Mouse (Mus musculus): ENCODE data around the gene Uqcrfs1.

Gene Uqcrfs1

DNA sequence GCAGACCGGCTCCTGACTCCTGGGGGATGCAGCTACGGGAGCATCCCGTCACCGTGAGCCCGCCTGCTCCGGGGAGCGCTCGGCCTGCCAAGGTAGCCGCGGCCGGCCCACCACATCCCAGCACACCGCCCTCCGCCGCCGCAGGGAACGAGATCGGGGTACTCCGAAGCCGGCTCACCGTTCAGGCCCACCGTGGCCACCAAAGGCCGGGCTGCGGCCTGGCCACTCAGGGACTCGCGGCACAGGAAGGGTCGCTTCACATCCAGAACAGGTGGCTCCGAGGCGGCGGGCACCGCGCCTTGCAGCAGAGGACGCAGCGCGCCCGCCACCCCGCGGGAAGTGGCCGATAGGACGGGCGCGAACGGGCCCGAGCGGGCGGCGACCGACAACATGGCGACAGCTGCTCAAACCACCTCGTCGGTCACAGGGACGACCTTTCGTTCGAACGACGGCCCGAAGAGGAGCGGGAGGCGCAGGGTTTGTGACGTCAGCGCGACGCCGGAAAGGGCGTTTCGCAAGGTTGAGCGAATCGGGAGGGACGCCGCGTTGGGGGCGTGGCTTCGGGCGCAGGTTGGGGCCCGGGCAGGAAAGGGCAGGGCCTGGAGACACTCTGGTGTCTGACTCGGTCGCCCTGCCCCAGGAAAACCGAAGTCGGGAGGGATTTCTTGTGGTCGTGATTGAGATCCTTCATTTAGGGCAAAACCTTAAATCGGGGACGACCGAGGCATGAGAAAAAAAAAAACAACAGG, at the start of gene Uqcrfs1:
Gene Uqcrfs1, minus strand, starts transcription at position 507 of the 749 bp plus-strand sequence.
- peak; percentile 96 for DNase-seq (ENCODE audit: low spot score)

GRCm38 (mm10) chr13:30585786-30586185, 40.6 kb upstream of the Uqcrfs1 start:
- DNase-seq (ENCODE audit: low spot score) = no peak

- no peak for DNase-seq (ENCODE audit: low spot score)
Observed at GRCm38 (mm10) chr13:30582541-30582940, 37.4 kb upstream of the Uqcrfs1 start.

DNA sequence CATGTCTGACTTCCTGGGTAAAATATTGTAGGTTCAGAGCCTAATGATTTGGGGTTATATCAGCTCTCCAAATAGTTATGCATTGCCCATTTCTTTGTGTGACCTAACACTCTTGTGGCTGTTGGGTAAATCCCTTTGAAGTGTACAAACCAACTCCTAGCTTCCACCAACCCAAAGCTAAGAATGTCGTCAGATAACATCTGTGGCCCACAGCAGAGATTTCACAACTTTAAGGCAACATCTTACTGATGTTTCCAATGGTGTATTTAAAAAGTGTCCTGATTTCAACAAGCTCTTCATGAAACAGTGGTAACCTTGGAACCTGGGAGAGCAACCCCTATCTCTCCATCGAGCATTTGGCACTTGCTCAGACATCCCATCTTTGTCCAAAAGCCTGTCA, 33.6 kb upstream of the Uqcrfs1 start:
- DNase-seq (ENCODE audit: low spot score) = no peak

DNA sequence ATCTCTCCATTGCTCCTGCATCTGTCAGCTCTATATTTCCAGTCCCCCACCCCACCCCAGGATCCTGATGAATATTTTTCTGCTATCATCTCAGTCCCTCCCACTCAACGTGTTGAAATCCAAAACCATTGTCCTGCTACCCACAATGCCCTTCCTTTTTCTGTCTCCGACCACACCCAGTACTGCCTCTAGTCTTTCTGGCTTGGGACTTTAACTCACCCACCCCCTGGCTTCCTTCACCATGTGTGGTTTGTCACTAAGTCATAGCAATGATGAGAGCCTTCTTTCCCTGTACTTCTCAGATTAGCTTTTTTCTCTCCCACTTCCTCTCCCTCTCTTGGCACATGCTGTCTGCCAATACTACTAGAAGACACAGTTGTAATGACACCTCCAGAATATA, 31.7 kb upstream of the Uqcrfs1 start:
- DNase-seq (ENCODE audit: low spot score) = no peak

DNA sequence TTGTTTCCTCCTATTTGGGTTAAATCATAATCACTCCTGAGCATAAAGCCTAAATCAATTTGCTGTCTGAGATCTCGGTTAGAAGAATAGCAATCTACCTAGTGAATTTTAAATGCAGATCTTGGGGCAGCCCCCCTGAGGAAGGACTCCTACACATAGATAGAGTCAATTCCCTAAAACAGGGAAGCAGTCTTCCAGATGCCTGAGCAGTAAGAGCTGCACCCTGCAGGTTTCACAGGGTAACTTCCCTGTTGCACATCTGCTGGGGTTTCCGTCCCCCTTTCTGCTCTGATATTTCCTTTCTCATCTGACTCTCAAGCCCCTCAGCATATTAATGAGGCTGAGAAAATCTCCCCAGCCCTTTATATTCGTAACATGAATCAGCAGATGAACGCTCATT, 27.8 kb upstream of the Uqcrfs1 start:
- DNase-seq (ENCODE audit: low spot score) = no peak

GRCm38 (mm10) chr13:30570182-30570581, 25.0 kb upstream of the Uqcrfs1 start:
- DNase-seq (ENCODE audit: low spot score) = no peak

DNA sequence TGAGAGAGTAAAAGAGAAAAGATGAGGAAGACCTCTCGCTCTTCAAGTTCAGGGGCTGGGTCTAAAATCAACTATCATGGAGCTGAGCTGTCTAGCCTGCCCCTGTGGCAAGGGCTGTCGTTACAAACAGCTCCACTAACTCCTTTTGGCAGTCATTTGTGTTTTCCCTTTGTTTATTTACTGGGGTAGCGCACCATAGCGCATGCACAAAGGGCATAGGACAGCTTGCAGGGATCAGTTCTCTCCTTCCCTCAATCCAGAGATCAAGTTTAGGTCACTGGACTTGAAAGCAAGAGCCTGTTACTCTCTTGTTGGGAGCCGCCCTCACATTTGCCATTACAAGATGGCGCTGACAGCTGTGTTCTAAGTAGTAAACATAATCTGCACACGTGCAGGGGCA, 22.4 kb upstream of the Uqcrfs1 start:
- DNase-seq (ENCODE audit: low spot score) = no peak

DNA sequence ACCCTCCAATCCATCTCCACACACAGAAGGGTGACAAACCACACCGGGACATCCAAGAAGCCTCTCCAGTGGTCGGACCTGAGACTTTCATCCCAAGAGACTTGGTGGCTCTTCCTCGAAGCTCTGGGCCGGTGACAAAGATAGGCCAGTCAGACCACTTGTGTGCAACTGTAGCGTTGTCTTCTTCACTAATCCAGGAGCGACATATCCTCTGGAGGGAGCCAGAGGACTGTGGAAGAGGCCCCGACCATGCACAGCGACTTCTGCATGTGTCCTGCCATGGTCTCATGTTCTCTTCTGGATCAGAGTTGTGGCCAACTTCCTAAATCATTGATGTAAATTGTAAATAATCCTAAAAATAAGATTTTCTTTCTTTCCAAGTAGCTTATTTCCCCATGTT, 21.6 kb upstream of the Uqcrfs1 start:
- DNase-seq (ENCODE audit: low spot score) = peak; percentile 67

- DNase-seq (ENCODE audit: low spot score) = no peak
Observed at GRCm38 (mm10) chr13:30560603-30561002, 15.4 kb upstream of the Uqcrfs1 start.

- DNase-seq (ENCODE audit: low spot score) = no peak
Observed at GRCm38 (mm10) chr13:30560052-30560451, 14.9 kb upstream of the Uqcrfs1 start.

- no peak for DNase-seq (ENCODE audit: low spot score)
Observed at GRCm38 (mm10) chr13:30557751-30558150, 12.6 kb upstream of the Uqcrfs1 start.

- no peak for DNase-seq (ENCODE audit: low spot score)
Observed at GRCm38 (mm10) chr13:30553051-30553587, 8.0 kb upstream of the Uqcrfs1 start.

DNA sequence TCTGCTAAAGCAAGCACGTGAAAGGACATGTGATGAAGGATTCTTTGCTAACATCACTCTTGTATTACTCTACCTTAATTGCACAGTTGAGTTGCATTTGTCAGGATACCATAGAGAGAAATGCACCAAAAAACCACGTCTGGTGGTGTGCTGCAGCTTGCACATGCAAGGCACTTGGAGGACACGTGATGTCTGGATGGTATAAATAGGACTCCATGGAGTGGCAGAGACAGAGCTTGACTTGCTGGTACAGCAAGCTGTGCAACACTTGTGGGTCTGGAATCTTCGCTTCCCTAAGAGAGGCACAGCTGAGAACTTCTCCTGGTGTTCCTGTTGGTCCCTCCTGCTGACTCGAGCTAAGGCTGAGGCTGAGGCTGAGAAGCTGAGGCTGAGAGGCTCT, 4.2 kb upstream of the Uqcrfs1 start:
- no peak for DNase-seq (ENCODE audit: low spot score)

- peak; percentile 88 for DNase-seq (ENCODE audit: low spot score)
Observed at GRCm38 (mm10) chr13:30548835-30549234, 3.7 kb upstream of the Uqcrfs1 start.

- DNase-seq (ENCODE audit: low spot score) = peak; percentile 72
Observed at GRCm38 (mm10) chr13:30530761-30531160, 14.4 kb downstream of the Uqcrfs1 start.

DNA sequence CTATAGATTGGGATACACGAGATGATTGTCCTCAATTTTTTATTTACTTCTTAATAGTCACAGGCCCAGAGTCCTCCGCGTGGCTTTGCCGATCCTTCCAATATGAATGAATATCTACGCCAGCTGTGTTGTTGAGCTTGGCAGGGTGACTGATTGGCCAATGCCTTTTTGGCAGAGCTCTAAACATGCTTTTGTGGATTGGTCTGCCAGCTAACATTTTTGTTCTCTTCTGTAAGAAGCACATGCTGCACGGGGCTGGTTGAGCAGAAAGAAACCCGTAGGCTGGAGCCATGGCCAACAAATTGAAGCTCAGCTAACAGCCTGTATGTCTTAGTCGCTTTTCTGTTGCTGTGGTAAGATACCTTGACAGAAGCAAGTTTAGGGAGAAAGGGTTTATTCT, 20.2 kb downstream of the Uqcrfs1 start:
- DNase-seq (ENCODE audit: low spot score) = no peak

DNA sequence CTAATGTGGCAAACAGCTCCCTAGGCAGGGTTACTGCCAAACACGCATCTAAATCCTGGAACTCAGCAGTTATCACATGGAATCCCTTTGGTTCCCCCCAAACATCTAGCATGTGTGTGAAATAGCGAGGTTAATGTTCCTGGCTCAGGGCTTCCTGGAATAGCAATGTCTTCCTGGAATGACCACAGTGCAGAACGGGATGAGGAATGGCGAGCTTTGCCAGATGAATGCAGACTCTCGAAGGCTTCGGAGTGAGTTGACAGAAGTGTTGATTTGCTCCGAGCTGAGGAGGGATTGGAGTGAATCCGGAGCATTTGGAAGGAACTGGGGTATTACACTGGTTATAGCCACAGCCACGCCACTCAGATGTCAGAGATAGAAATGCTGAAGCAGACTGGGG, 21.2 kb downstream of the Uqcrfs1 start:
- DNase-seq (ENCODE audit: low spot score) = no peak

DNA sequence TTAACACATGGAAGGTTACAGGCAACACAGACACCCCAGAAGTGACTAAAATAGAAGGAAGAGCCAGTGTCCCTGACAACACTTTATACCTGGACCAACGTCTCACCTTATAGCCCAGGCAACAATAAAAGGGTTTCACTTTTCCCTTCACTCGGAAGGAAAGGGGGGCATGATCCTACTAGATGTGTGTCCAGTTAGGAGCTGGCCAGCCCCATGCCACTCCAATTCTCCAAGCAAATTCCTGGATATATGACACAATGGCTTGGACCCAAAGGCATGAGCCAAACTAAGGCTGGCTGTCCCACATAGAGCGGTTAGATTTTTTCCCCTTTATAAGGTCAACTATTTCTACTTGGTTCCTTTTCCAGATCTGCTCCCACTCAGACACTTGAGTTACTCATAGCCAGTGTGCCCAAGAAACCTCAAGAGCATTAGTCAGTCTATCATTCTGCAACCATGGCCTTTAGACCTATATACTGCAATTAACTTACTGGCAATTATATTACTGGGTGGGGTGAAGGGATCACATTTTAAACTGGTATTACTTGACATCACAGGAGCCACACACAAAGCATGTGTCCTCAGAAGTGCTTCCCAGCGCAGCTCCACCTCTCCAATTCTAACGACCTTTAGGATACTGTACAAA, 21.8 kb downstream of the Uqcrfs1 start:
- DNase-seq (ENCODE audit: low spot score) = no peak

DNA sequence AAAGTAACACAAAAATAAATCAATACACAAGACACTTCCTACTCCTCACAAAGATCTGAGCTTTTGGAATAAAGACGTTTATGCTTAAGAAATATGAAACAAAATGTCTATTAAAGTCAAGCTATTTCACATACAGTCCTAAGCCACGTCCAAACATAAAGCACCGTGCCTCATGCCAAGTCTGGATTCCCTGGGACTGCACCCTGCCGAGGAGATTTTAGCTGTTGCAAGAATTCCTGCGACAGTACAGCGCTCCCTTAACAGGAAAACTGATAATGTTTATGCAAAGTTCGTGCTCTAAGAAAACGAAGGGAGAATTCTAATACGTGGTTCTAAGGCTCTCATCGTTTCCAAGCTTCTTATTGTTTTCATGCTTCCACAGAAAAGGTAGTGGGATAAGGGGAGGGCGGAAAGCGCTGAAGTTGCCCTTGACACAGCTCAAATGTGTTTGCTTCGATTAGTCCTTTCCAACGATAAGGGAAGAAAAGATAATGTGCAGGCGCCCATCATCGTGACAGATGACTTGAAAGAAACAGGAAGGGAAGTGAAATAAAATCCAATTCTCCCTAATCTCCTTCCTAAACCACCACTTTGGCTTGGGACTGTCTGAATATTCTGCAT, 23.8 kb downstream of the Uqcrfs1 start:
- no peak for DNase-seq (ENCODE audit: low spot score)

DNA sequence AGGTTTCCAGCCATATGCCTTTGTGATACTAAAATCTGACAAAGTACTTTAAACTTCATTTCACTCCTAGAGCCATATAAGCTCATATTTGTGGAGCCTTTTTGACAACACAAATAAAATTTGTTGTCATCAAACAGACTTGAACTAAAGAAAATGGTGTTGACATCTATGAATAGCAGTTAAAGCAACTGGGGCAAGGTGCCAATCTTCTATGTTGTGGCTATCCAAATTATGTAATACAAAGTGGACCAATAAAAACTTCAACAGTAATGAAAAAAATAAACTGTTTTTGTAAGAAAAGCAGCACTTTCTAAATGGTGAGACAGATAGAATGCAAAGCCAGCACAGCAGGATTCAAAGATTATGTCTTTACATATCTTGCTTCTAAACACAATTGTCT, 27.0 kb downstream of the Uqcrfs1 start:
- DNase-seq (ENCODE audit: low spot score) = no peak

DNA sequence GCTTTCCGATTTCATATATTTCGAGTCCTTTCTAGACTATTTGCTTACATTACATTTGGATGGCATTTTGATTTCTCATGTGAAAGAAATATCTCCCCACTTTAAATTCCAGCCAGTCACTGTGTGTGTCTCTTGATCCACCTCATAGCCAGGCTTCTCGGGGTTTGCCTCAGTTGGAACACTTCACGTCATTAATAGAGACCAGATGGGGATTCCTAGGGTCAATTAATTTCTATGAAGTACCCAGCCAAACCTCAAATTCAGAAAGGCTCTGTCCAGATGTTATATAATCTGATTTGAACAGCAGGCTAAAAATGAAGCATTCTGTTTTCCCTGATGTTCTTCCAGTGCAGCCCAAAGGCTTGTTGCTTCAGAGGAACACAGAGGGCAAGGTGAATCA, 37.5 kb downstream of the Uqcrfs1 start:
- DNase-seq (ENCODE audit: low spot score) = no peak

DNA sequence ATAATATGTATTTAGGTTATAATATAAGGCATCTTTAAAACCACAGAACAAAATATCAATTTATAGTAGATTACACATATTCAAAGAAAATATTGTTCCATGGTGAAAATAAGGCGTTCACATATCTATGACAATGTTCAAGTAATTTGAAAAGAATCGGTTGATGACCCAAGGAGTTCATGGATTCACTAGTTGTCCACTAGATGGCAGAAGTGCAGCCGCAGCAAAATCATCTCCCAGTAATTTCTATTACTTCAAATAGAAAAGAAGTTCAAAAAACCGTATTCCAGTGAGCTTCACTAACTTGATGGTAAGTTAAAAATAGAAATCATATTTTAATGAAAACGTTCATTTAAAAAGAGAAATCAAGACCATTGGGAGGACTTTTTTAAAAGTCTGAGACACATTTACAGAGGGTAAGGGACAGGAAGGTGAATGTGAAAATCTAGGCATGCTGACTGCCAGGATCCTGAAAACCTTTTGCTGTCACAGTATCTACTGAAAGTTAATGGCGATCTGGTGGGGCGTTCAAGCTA, 43.2 kb downstream of the Uqcrfs1 start:
- no peak for DNase-seq (ENCODE audit: low spot score)

All from layer of hippocampus, adult 11-12 months (tissue).